Mouse (Mus musculus): ENCODE results near the gene Sh3pxd2a. TPM values are rescaled to one million over a fixed set of nuclear protein-coding genes. Genes with fewer than 3 reads are reported as not detected.

Gene Sh3pxd2a
- total RNA-seq, 2 experiments from 2014 or later: 124 to 134 TPM

DNA sequence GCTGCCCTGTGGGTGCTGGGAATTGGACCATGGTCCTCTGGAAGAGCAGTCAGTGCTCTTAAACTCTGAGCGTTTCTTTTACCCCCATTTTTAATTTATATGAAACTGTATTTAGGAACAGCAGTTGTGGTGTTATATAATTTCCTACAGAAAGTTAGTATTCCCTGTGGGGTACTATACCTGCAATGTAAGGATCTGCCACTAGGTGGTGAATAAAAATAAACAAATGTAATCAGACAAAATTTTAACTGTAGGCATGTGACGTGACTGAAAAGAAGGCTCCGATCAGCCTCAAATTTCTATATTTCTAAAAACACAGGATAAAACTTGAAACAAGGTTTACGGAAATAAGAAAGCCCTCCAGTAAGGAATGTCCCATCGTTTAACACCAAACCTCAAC lies 81.9 kb downstream of the Sh3pxd2a start:
- DNase-seq (ENCODE audit: low spot score in 2 of 2): no peak

DNA sequence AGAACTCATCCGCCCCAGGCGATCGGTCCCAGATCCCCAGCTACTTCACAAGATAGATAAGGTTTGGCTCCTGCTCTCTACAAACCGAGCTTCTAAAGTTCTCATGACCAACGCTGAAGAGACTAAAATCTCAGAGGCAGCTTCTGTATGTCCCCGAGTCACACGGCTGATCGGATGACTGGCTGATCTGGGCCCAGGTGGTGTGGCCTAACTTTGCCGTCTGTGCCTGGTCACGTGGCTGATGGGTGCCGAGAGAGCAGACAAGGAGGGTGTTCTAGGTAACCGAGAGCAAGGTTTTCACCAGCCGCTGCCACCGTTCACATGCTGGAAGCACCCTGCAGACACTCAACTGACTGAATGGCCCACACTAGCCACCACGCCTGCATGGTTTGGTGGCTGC lies 83.2 kb downstream of the Sh3pxd2a start:
- no peak for DNase-seq (ENCODE audit: low spot score in 2 of 2)

GRCm38 (mm10) chr19:47379141-47379540 lies 85.1 kb downstream of the Sh3pxd2a start:
- no peak for DNase-seq (ENCODE audit: low spot score in 2 of 2)

- DNase-seq (ENCODE audit: low spot score in 2 of 2): no peak
Measured at GRCm38 (mm10) chr19:47374916-47375573, 89.2 kb downstream of the Sh3pxd2a start.

DNA sequence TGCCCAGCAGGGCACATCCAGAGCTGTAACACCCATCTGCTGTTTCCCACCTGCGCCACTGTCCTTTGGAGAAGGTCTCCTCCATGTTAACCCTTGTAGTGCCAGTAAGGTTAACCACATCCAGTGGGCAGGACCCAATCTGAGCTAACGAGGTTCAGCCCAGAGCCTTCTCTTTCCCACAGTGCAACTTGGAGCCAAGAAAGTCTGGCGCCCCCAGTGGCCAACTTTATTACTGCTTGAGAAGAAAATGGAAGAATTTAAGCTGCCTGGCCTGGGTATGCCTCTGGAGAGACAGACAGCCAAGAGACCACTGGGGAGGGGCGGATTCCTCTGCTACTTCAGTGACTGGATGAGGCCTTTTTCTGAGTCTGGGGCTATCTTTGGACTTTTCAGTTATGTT lies 89.8 kb downstream of the Sh3pxd2a start:
- DNase-seq (ENCODE audit: low spot score in 2 of 2): peak in 1 of 2 experiments; percentile 69

GRCm38 (mm10) chr19:47372044-47372443 lies 92.2 kb downstream of the Sh3pxd2a start:
- DNase-seq (ENCODE audit: low spot score in 2 of 2): no peak

GRCm38 (mm10) chr19:47371521-47371920 lies 92.7 kb downstream of the Sh3pxd2a start:
- no peak for DNase-seq (ENCODE audit: low spot score in 2 of 2)

GRCm38 (mm10) chr19:47369008-47369407 lies 95.2 kb downstream of the Sh3pxd2a start:
- DNase-seq (ENCODE audit: low spot score in 2 of 2): no peak

DNA sequence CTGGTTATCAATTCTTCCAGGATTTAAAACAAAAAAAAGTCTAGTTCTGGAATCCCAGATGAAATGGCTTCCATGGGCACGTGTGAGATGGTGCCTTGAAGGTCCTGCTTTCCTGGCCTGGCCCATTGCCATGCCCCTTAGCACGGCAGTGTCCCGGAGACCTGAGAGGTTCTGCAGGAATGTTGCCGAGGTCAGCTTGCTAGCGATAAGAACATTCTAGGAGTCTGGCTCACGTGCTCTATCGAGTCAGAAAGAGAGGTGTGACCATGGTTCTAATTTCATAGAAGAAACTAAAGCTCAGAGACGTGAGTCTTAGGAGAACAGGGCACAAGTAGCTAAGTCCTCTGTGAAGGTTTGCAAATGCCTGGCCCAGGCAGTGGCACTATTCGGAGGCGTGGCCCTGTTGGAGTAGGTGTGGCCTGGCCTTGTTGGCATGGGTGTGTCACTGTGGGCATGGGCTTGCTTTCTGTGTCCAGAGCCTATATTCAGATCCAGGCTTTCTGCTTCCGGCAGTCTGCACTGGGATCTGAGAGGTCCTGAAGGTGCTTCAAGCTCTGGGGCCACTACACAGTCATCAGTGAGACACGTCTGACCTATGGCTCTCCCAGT lies 96.8 kb downstream of the Sh3pxd2a start:
- no peak for DNase-seq (ENCODE audit: low spot score in 2 of 2)

GRCm38 (mm10) chr19:47366576-47366975 lies 97.6 kb downstream of the Sh3pxd2a start:
- DNase-seq (ENCODE audit: low spot score in 2 of 2): no peak

DNA sequence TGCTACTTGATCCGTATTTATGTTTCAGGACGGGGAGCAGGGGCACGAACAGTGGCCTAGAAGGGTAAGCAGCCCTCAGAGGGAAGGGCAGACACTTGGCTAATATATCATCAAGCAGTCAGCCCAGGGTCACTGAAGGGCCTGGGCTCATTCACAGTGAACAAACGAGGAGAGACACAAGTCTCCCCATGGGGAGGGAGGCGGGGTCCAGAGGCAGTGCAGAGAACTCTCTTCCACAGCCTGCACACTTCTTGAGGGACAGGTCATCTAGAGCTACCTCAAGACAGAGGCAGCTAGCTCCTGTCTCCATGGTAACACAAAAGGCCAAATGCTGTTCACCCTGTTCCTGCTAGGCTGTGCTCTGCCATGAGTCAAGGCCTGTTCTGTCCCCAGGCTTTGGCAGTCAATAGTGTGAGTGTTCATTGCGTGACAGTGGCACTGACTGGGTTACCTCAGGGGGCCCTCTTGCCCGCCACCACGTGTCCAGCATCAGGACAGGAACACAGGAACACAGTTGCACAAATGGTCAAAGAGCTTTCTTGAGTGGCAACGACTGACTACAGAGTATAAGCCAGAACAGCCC lies 101.0 kb downstream of the Sh3pxd2a start:
- no peak for DNase-seq (ENCODE audit: low spot score in 2 of 2)

DNA sequence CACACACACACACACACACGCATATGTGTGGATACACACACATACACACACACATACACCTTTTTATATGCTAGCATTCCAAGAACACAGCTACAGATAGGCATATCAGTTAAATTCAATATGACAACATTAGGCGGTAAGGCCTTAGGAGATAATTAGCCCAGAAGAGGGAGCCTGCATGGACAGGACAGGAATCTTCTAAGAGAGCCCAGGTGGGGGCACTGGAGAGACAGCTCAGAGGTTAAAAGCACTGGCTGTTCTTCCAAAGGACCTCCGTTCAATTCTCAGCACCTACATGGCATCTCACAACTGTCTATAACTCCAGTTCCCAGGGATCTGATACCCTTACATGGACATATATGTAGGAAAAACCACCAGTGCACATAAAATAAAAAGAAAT lies 103.3 kb downstream of the Sh3pxd2a start:
- no peak for DNase-seq (ENCODE audit: low spot score in 2 of 2)

DNA sequence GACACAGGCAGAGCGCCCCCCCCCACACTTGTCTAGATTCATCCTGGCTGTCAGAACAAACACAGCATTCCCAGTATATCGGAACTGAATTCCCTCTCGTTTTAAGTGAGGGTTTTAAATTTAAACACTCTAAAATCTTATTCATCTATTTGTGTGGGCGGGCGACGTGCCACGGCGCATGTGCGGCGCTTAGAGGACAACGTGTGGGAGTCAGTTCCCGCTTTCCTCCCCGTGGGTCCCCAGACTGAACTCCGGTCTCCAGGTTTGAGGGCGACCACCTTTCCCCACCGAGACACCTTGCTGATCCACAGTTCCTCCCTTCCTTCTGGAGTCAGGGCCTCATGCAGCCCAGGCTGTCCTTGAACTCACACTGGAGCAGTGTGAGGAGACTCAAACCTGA lies 104.2 kb downstream of the Sh3pxd2a start:
- no peak for DNase-seq (ENCODE audit: low spot score in 2 of 2)

DNA sequence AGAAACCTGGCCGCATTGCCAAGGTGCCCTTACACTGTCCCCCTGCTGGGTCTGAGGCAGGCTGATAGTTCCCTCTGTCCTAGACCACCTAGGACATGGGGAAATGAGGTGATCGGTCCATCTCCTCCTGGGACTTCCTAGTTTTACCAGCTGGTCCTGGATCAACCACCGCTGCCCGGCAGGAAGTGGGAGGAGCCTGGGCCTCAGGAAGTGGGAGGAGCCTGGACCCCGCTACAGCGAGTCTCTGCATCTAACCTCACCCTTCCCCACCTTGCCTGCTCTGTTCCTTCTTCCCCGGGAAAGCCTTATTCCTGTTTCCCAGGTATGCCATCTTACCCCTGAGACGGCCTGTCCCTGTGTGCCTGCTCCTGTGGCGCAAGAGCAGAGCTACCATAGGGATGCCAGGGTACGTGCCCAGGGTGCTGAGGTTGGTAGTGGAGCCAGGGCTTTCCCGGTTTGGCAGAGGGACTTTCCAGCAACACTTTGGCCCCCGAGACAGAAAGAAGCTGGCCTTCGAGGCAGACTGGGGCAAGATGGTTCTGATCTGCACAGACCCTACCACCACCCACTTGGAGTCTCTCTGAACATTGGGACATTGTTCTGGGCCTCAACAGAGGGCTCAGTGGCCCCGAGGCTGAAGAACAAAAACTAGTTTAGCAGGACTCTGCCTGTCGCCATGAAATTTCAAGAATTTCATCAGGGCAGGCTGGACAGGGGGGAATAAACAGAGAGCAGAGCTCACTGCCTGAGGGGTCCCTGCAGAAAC lies 104.9 kb downstream of the Sh3pxd2a start:
- DNase-seq (ENCODE audit: low spot score in 2 of 2): no peak

GRCm38 (mm10) chr19:47357297-47357696 lies 106.9 kb downstream of the Sh3pxd2a start:
- DNase-seq (ENCODE audit: low spot score in 2 of 2): no peak

GRCm38 (mm10) chr19:47356188-47356857 lies 107.9 kb downstream of the Sh3pxd2a start:
- DNase-seq (ENCODE audit: low spot score in 2 of 2): peak; percentile 63 to 81

DNA sequence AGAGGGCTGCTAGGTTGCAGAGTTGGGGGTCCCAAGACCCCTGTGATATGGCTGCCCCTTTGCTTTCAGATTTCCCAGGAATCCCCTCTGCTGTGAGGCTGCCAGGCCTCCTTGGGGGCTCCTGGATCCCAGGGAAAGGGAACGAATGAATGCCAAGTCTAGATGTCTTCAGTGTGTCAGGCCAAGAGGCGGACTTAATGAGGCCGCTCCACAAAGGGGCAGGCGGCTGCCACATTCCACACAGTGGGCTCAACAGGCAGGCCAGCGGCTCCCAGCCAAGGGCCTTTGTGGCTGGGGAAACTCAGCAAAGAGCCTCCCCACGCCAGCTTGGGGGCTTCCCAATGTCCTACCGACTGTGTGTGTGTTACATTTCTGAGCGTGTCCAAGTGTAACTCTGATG lies 109.7 kb downstream of the Sh3pxd2a start:
- no peak for DNase-seq (ENCODE audit: low spot score in 2 of 2)

- DNase-seq (ENCODE audit: low spot score in 2 of 2): no peak
Measured at GRCm38 (mm10) chr19:47349043-47349442, 115.2 kb downstream of the Sh3pxd2a start.

DNA sequence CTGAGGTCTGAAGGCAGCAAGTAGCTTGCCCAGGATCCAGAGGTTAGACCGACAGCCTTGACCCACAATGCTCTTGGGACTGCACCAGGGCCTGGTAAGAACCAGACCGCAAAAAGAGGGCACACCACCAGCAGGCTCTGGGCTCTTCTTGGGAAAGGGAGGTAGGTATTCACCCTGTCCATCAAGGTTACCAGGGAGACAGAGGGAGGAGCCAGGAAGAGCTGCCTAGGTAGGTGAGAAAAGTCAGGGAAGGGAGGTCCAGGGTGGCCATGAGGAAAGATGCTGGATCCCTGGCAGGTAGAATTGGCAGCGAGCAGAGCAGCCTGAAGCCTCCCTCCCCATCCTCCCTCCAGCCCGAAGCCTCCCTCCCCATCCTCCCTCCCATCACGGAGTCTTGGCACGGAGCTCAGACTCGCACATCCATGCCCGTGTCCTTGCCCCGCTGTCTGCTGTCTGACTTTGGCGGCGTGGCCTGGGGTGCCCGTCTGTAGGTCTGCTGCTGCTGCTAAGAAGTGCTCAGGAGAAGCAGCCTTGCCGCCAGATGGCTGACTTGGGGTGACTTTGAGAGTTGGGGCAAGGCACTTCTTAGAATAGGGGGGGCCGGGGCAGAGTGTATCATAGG lies 115.7 kb downstream of the Sh3pxd2a start:
- DNase-seq (ENCODE audit: low spot score in 2 of 2): no peak

DNA sequence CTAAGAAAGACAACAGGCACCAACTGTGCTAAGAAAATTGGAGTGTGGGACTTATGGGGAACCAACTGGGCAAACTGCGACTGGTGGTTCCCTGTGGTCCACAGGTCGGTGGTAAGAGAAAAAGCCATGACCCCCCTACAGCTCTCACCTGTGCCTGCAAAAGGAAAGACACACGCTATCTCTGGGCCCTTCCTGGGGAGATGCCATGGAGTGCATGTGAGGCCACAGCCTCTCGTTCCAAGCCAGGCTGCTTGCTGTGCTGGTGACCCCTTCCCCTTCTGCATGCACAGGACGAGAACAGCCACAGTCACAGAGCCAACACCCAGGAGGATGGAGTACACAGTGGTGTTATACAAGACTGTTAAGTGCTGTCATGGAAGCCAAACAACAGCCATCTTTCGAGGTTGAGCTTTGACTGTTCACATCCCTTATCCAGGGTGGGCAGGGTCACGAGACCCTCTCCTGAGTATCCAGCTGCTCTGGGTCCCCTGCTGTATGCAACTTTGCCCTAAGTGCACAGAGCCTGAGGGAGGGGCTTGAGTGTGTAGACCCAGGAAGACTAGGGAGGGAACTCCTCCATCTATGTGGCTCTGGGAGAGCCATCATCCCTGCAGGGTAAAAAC lies 117.1 kb downstream of the Sh3pxd2a start:
- no peak for DNase-seq (ENCODE audit: low spot score in 2 of 2)

DNA sequence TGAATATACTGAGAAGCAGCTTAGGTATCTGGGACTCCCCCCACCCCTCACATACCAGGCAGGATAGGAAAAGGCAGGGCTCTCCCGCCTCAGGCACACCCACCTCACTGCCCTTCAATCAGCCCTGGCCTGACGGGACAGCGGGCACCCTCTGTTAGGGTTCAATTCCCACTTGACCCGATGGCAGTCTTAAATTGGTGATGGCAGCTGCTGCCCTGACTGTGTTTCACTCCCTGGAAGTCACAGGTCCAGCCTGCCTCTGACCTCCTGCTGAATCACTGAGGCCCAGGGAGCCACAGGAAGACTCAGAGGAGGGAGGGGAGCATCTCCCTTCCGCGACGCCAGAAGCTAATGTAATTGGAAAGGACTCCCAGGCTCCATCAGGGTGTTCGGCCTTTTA lies 117.6 kb downstream of the Sh3pxd2a start:
- DNase-seq (ENCODE audit: low spot score in 2 of 2): no peak
